Mouse (Mus musculus): ENCODE data around the gene Atf6. TPM values are rescaled to one million over a fixed set of nuclear protein-coding genes. Genes with fewer than 3 reads are reported as not detected.

Gene Atf6
- total and polyA plus RNA-seq, 3 experiments: 33.8 to 47.0 (median 35.3) TPM

- dilution Hi-C loops (cut with MboI; ENCODE audit: extremely low pct_ligation_motif_present, extremely low pct_unique_long_range_greater_than_20kb, low sequenced_read_pairs): no loop called here
- no peaks in the 10 kb centered on the region for H3K36me3 ChIP-seq (replicated peaks in 1 of 2; ENCODE audit: control insufficient read depth in 1 of 2, insufficient read depth in 1 of 2, low read length in 1 of 2)
- H3K9me3 ChIP-seq (replicated peaks; ENCODE audit: low read length): no peaks in the 10 kb centered on the region
- no peak overlapping the region for H3K9ac ChIP-seq (ENCODE audit: insufficient read depth, low read depth)
- no peak overlapping the region for H3K27ac ChIP-seq (ENCODE audit: insufficient read depth, low read depth)
- no peaks in the 10 kb centered on the region for H3K27me3 ChIP-seq (replicated peaks)
- in situ Hi-C loops (cut with MboI; ENCODE audit: low pct_ligation_motif_present, low pct_unique_long_range_greater_than_20kb, low sequenced_read_pairs): no loop called here
- no peak overlapping the region for H3K4me3 ChIP-seq (replicated peaks in 1 of 3; ENCODE audit: low read depth in 2 of 3, low read length in 2 of 3, poor library complexity in 1 of 3)
- no peak for DNase-seq (ENCODE audit: extremely low read depth)
- H3K4me2 ChIP-seq (ENCODE audit: insufficient read depth, low read depth, poor library complexity, severe bottlenecking): no peak overlapping the region
- TF ChIP-seq ZC3H11A (IDR thresholded peaks at IDR 0.05; ENCODE audit: low read depth, low read length): no peak
- no peak for TF ChIP-seq CTCF (conservative IDR thresholded peaks at IDR 0.05 in 1 of 2, IDR thresholded peaks at IDR 0.05 in 1 of 2; ENCODE audit: low read depth in 2 of 2, low read length in 2 of 2)
- TF ChIP-seq MAFK (IDR thresholded peaks at IDR 0.05; ENCODE audit: insufficient replicate concordance, low read length): no peak
- no peak for TF ChIP-seq ZKSCAN1 (IDR thresholded peaks at IDR 0.05; ENCODE audit: borderline replicate concordance, low read depth, low read length)
- no peak for TF ChIP-seq POLR2A (IDR thresholded peaks at IDR 0.05; ENCODE audit: low read depth, low read length)
- no peak for TF ChIP-seq SMC3 (IDR thresholded peaks at IDR 0.05; ENCODE audit: low read depth, low read length)
- no peak for TF ChIP-seq USF2 (conservative IDR thresholded peaks at IDR 0.05; ENCODE audit: low read depth, low read length)
- no peak for TF ChIP-seq USF1 (IDR thresholded peaks at IDR 0.05; ENCODE audit: low read depth, low read length)
- no peak for TF ChIP-seq ELF1 (IDR thresholded peaks at IDR 0.05; ENCODE audit: low read depth, low read length)
- no peak for TF ChIP-seq RAD21 (IDR thresholded peaks at IDR 0.05; ENCODE audit: low read depth, low read length)
- TF ChIP-seq RCOR1 (conservative IDR thresholded peaks at IDR 0.05; ENCODE audit: low read depth, low read length): no peak
- TF ChIP-seq MXI1 (IDR thresholded peaks at IDR 0.05; ENCODE audit: low read depth, low read length): no peak
- no peak for TF ChIP-seq SIN3A (IDR thresholded peaks at IDR 0.05; ENCODE audit: low read length)
- no peak for TF ChIP-seq NRF1 (IDR thresholded peaks at IDR 0.05; ENCODE audit: low read depth, low read length)
- TF ChIP-seq KAT2A (IDR thresholded peaks at IDR 0.05; ENCODE audit: insufficient replicate concordance, low read length): no peak
- TF ChIP-seq MAX (IDR thresholded peaks at IDR 0.05; ENCODE audit: low read length): no peak
- no peak for TF ChIP-seq MEF2A (IDR thresholded peaks at IDR 0.05; ENCODE audit: borderline replicate concordance, low read depth, low read length)
- no peak for TF ChIP-seq NELFE (IDR thresholded peaks at IDR 0.05; ENCODE audit: low read depth, low read length)
- H3K79me2 ChIP-seq (replicated peaks; ENCODE audit: control insufficient read depth, extremely low read depth, insufficient read depth, poor library complexity, severe bottlenecking): no peaks in the 10 kb centered on the region
- H3K4me1 ChIP-seq (ENCODE audit: control insufficient read depth in 1 of 2, insufficient read depth in 2 of 2): peaks cover 4 to 16% of the 10 kb centered on the region in 2 experiments
Observed at GRCm38 (mm10) chr1:170694821-170695291, 172.7 kb downstream of the Atf6 start.

GRCm38 (mm10) chr1:170691301-170691700 lies 176.3 kb downstream of the Atf6 start:
- Histone ChIP-seq H3K4me3 (replicated peaks in 1 of 3; ENCODE audit: low read depth in 2 of 3, low read length in 2 of 3, poor library complexity in 1 of 3) (no peak overlapping the region), H3K4me2 (ENCODE audit: insufficient read depth, low read depth, poor library complexity, severe bottlenecking) (no peak overlapping the region), H3K27me3 (replicated peaks) (no peaks in the 10 kb centered on the region), H3K27ac (ENCODE audit: insufficient read depth, low read depth) (no peak overlapping the region), H3K9ac (ENCODE audit: insufficient read depth, low read depth) (no peak overlapping the region), H3K4me1 (ENCODE audit: control insufficient read depth in 1 of 2, insufficient read depth in 2 of 2) (peaks cover 6 to 12% of the 10 kb centered on the region in 2 experiments), H3K79me2 (replicated peaks; ENCODE audit: control insufficient read depth, extremely low read depth, insufficient read depth, poor library complexity, severe bottlenecking) (no peaks in the 10 kb centered on the region), H3K9me3 (replicated peaks; ENCODE audit: low read length) (no peaks in the 10 kb centered on the region), H3K36me3 (replicated peaks in 1 of 2; ENCODE audit: control insufficient read depth in 1 of 2, insufficient read depth in 1 of 2, low read length in 1 of 2) (no peaks in the 10 kb centered on the region)
- in situ Hi-C loops (cut with MboI; ENCODE audit: low pct_ligation_motif_present, low pct_unique_long_range_greater_than_20kb, low sequenced_read_pairs): no loop called here
- TF ChIP-seq JUND (conservative IDR thresholded peaks at IDR 0.05; ENCODE audit: low read depth, low read length) (no peak), USF2 (conservative IDR thresholded peaks at IDR 0.05; ENCODE audit: low read depth, low read length) (no peak), TBP (conservative IDR thresholded peaks at IDR 0.05; ENCODE audit: low read depth, low read length) (no peak), SMC3 (IDR thresholded peaks at IDR 0.05; ENCODE audit: low read depth, low read length) (no peak), ZC3H11A (IDR thresholded peaks at IDR 0.05; ENCODE audit: low read depth, low read length) (no peak), JUN (IDR thresholded peaks at IDR 0.05; ENCODE audit: insufficient read depth, low read depth, low read length) (no peak), MYC (IDR thresholded peaks at IDR 0.05; ENCODE audit: low read depth, low read length) (no peak), MAZ (IDR thresholded peaks at IDR 0.05; ENCODE audit: low read depth, low read length) (no peak), USF1 (IDR thresholded peaks at IDR 0.05; ENCODE audit: low read depth, low read length) (no peak), MXI1 (IDR thresholded peaks at IDR 0.05; ENCODE audit: low read depth, low read length) (no peak), ZMIZ1 (IDR thresholded peaks at IDR 0.05; ENCODE audit: low read depth, low read length) (no peak), POLR2AphosphoS2 (IDR thresholded peaks at IDR 0.05; ENCODE audit: low read depth, low read length) (no peak), CHD2 (IDR thresholded peaks at IDR 0.05; ENCODE audit: low read length) (no peak), MEF2A (IDR thresholded peaks at IDR 0.05; ENCODE audit: borderline replicate concordance, low read depth, low read length) (no peak)
- no peak for DNase-seq (ENCODE audit: extremely low read depth)
- dilution Hi-C loops (cut with MboI; ENCODE audit: extremely low pct_ligation_motif_present, extremely low pct_unique_long_range_greater_than_20kb, low sequenced_read_pairs): no loop called here
